Mouse (Mus musculus) erythroblast, embryonic 14.5 days (primary cell): ENCODE data around the gene Celsr1. TPM values are rescaled to one million over a fixed set of nuclear protein-coding genes. Genes with fewer than 3 reads are reported as not detected.

ENCODE experiments used
- H3K27me3 ChIP-seq: 2 replicates; pipeline ENCODE4 v1.6.1; 2012; ENCODE audit warnings: inconsistent platforms; ENCODE audit not compliant: control insufficient read depth
- H3K36me3 ChIP-seq: 2 replicates; pipeline ENCODE4 v1.6.1; 2012; ENCODE audit warnings: mild to moderate bottlenecking, inconsistent platforms; ENCODE audit not compliant: control insufficient read depth
- H3K4me1 ChIP-seq: 2 replicates; pipeline ENCODE4 v1.6.1; 2012; ENCODE audit warnings: inconsistent platforms; ENCODE audit not compliant: control insufficient read depth
- H3K4me3 ChIP-seq: replicated peaks from 2 replicates; pipeline ENCODE3; 2012; ENCODE audit warnings: moderate library complexity, mild to moderate bottlenecking, inconsistent platforms
- H3K9me3 ChIP-seq: 2 replicates; pipeline ENCODE4 v1.6.1; 2012; ENCODE audit warnings: low read length, inconsistent platforms, mixed read lengths; ENCODE audit not compliant: control insufficient read depth
- GATA1 ChIP-seq: IDR thresholded peaks from 2 replicates; pipeline ENCODE4 v1.6.1; 2012; ENCODE audit warnings: low read length, inconsistent platforms, mixed read lengths
- TAL1 ChIP-seq: IDR thresholded peaks from 3 replicates; pipeline ENCODE4 v1.6.1; 2012; ENCODE audit warnings: low read length, inconsistent platforms, mixed read lengths
- polyA plus RNA-seq: library from polyadenylated mRNA; stranded (reverse); fragments of >175 nt; gene quantifications from 2 replicates; pipeline ENCODE4 v1.2.3, GENCODE M21; 2012

The Celsr1 gene
- polyA plus RNA-seq, 1 experiment, result 0.01 TPM

DNA sequence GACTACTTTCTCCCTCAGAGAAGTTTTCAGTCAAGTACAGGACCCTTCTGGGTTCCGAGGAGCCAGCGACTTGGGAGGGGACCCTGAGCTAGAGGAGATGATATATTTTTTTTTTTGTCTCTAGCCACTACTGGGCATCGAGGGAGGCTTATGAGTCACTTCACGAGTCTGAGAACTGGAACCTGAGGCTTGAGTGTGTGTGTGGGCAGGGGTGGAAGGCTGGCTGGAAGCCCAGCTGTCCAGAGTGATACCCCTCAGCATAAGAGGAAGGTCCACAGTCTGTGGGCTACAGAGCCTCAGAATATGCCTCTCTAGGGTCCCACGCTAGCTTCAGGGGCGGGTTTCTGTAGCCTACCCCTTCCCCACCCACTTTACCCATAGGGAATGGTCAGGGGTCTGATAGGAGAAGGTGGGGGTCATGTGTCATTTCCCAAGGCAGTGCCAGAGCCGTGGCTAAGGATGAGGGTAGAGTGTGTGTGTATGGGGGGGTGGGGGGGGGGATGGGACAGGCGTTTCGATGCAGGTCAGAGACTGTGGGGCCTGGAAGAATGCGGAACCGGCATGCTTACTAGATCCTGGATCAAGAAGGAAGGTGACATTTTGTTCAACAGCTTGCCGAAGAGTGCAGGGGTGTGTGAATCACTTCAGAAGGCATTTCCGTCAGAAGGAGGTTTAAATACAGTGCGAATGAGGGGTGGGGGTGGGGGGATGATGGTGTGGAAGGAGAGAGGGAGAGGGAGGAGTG lies 33.4 kb upstream of the Celsr1 start:
- TF ChIP-seq GATA1 (no peak), TAL1 (no peak)
- H3K4me3 ChIP-seq, result no peak overlapping the region
- peaks cover 54% of the 10 kb centered on the region for H3K36me3 ChIP-seq
- H3K27me3 ChIP-seq, result no peaks in the 10 kb centered on the region
- no peaks in the 10 kb centered on the region; the same call in 1 of the 2 replicates for H3K9me3 ChIP-seq
- peaks cover 96% of the 10 kb centered on the region for H3K4me1 ChIP-seq

DNA sequence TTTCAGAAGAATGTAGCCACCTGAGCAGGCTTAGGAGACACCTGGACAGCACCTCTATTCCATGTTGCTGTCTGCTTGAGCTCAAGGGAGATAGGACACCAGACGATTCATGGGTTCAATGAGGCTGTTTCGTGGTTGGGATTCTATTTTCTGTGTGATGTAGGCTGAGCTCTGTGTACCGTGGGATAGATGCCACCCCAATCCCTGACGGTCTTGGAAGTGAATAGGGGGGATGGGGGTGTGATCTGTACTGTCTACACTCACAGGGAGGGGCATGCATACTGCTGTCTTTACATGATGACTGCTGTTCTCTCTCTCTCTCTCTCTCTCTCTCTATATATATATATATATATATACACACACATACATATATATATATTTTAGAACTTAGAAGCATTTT lies 31.8 kb upstream of the Celsr1 start:
- Histone ChIP-seq H3K4me1 (peaks cover 98% of the 10 kb centered on the region), H3K9me3 (no peaks in the 10 kb centered on the region; the same call in 1 of the 2 replicates), H3K27me3 (no peaks in the 10 kb centered on the region), H3K36me3 (peaks cover 60% of the 10 kb centered on the region), H3K4me3 (peak overlapping the region; percentile 42)
- TF ChIP-seq GATA1, result no peak
- no peak for TF ChIP-seq TAL1

DNA sequence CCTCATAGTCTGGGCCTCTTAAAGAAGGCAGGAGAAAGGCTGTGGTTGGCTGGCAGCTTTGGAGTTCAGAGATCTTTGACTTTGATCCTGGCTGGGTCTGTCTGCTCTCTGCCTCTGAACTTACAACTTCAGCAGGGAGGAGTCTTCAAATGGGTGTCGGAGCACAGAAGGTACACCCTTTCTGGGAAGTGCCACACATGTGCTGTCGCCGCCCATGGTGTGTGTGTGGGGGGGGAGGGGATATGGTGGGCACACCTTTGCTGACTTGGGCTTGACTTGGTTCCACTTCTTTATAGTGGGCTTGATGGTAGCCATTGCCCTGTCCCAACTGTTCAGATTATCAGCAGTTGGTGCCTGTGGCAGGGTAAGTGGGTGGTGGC lies 31.3 kb upstream of the Celsr1 start:
- Histone ChIP-seq H3K4me3 (peak overlapping the region; percentile 42), H3K9me3 (no peaks in the 10 kb centered on the region; the same call in 1 of the 2 replicates), H3K4me1 (peaks cover 98% of the 10 kb centered on the region), H3K36me3 (peaks cover 63% of the 10 kb centered on the region), H3K27me3 (no peaks in the 10 kb centered on the region)
- TF ChIP-seq GATA1 (no peak), TAL1 (no peak)

DNA sequence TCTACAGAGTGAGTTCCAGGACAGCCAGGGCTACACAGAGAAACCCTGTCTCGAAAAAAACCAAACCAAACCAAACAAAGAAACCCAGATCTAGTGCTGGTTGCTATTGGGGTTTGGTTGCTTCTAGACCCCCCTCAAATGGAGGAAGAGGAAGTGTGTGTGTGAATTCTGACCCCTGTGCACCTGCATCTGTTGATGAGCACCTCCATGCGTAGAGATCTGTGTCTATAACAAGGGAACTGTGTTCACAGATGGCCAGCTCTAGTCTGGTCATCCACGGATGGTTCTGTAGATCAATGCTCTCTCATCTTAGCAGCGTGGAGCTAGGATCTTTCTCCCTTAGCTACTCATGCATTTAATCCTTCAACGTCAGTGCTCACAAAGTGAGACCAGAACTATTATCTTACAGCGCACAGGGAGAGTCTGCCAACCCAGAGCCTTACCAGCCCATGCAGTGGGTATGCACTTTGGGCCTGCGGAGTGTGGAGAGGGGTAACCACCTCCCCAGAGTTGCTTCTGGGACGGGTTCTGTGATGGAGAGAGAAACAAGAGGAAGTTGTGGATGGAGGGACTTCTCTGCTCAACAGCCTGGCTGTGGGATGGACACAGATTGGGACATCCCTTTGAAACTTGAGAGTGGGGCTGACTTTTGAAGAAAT lies 30.7 kb upstream of the Celsr1 start:
- no peaks in the 10 kb centered on the region for H3K27me3 ChIP-seq
- peak overlapping the region; percentile 42 for H3K4me3 ChIP-seq
- peaks cover 98% of the 10 kb centered on the region for H3K4me1 ChIP-seq
- no peak for TF ChIP-seq TAL1
- no peak for TF ChIP-seq GATA1
- H3K36me3 ChIP-seq, result peaks cover 58% of the 10 kb centered on the region
- no peaks in the 10 kb centered on the region; the same call in 1 of the 2 replicates for H3K9me3 ChIP-seq

DNA sequence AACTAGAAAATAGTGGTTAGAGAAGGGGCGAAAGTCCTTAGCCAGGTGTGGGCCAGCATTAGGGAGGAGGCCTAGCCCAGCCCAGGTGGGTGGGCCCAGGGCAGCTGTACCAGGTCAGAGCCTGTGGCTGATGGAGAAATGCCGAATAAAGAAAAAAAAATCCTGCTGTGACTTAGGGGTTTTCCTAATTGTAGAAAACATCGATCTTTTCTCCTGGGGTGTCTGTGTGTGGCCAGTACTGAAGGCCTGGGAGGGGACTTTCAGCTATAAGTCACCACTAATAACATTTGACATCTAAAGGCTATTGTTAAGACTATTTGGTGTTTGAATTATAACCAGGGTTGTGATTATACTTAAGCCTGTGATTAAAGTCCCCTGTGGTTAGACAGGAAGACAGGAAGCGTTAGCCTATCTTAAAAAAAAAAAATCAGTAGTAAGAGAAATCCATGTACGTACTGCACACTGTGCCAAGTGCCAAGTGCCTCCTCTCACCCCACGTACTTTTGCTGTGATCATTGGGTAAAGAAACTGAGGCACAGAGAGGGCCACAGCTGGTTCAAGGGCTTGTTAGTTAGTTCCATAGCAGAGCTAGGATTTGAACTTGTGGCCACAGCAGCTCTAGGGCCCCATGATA lies 28.4 kb upstream of the Celsr1 start:
- Histone ChIP-seq H3K36me3 (peaks cover 38% of the 10 kb centered on the region), H3K27me3 (peaks cover 2% of the 10 kb centered on the region; the same call in 1 of the 2 replicates), H3K4me3 (no peak overlapping the region), H3K4me1 (peaks cover 95% of the 10 kb centered on the region), H3K9me3 (no peaks in the 10 kb centered on the region; the same call in 1 of the 2 replicates)
- TF ChIP-seq GATA1, result no peak
- no peak for TF ChIP-seq TAL1

DNA sequence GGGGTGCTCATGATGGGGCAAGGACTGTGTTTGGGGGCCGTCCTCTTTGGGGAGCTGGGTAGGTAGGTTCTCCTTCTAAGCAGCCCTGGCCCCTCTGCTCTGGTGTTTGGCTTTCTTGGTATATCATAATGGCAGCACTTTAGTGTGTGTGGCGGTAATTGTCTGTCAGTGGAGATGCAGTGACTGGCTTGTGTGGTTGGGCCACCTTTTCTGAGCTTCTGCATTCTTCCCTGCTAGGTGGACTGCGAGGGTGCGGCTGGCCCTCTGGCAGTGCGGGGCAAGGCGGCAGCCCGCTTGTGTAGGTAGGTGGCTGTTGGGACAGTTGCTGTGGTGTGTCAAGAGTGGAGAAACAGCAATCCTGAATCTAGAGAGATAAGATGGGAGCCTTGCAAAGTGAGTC lies 27.6 kb upstream of the Celsr1 start:
- peak overlapping the region; percentile 23 for H3K4me3 ChIP-seq
- TF ChIP-seq GATA1, result no peak
- no peak for TF ChIP-seq TAL1
- H3K27me3 ChIP-seq, result peaks cover 4% of the 10 kb centered on the region; the same call in 1 of the 2 replicates
- H3K9me3 ChIP-seq, result no peaks in the 10 kb centered on the region; the same call in 1 of the 2 replicates
- H3K36me3 ChIP-seq, result peaks cover 33% of the 10 kb centered on the region
- H3K4me1 ChIP-seq, result peaks cover 96% of the 10 kb centered on the region

DNA sequence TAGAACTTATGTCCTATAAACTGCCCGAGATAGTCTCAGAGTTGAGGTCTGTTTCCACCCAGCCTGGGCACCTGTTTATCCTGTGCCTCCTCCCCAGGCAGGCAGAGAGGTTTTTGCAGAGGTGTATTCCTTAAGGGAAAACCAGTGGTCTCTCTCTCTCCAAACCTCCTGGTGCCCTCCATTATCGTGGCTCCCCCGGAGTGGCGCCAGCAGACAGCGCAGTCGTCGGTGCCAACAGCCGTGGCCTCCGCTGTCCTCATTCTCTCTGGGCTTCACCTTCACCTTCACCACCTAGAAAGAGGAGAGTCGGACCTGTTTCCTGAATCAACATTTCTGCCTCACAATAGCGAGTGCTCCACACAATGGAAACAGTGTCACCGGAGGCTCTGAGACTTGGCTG lies 27.0 kb upstream of the Celsr1 start:
- peak overlapping the region; percentile 86 for H3K4me3 ChIP-seq
- peaks cover 28% of the 10 kb centered on the region for H3K36me3 ChIP-seq

DNA sequence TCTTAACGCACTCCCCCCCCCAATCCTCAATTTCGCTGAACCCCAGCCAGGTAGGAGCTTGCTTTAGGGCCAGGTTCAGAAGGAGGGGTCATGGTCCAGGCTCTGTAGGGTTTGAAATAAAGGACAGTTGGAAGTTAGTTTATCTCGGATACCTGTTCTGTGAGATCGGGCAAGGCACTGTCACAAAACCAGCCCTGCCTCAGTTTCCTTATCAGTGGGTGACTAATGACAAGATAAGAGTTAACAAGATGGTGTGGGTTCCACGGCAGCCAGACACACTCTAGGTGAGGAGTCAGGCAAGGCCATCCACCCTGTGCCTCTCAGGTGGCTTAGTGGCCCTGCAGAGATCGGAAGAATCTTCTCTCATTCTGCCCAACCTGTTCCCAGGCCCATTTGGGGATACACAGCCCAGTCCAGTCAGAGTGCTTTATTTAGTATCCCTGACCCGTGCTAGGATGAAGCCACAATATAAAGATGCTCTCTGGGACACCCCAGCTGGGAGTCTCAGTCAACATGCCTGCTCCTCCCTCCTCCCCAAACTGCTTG lies 26.3 kb upstream of the Celsr1 start:
- TF ChIP-seq TAL1 (no peak), GATA1 (peak; percentile 25; the same call in 1 of the 2 replicates)
- Histone ChIP-seq H3K4me3 (peak overlapping the region; percentile 86), H3K36me3 (peaks cover 22% of the 10 kb centered on the region), H3K4me1 (peaks cover 96% of the 10 kb centered on the region), H3K27me3 (peaks cover 6% of the 10 kb centered on the region), H3K9me3 (no peaks in the 10 kb centered on the region; the same call in 1 of the 2 replicates)

More for the DNA sequence above, 27.0 kb upstream of the Celsr1 start:
- Histone ChIP-seq H3K4me1 (peaks cover 97% of the 10 kb centered on the region), H3K27me3 (peaks cover 6% of the 10 kb centered on the region), H3K9me3 (no peaks in the 10 kb centered on the region; the same call in 1 of the 2 replicates)
- no peak for TF ChIP-seq GATA1
- TF ChIP-seq TAL1, result no peak
